Mouse (Mus musculus): ENCODE data around the gene C130060K24Rik.

C130060K24Rik gene

DNA sequence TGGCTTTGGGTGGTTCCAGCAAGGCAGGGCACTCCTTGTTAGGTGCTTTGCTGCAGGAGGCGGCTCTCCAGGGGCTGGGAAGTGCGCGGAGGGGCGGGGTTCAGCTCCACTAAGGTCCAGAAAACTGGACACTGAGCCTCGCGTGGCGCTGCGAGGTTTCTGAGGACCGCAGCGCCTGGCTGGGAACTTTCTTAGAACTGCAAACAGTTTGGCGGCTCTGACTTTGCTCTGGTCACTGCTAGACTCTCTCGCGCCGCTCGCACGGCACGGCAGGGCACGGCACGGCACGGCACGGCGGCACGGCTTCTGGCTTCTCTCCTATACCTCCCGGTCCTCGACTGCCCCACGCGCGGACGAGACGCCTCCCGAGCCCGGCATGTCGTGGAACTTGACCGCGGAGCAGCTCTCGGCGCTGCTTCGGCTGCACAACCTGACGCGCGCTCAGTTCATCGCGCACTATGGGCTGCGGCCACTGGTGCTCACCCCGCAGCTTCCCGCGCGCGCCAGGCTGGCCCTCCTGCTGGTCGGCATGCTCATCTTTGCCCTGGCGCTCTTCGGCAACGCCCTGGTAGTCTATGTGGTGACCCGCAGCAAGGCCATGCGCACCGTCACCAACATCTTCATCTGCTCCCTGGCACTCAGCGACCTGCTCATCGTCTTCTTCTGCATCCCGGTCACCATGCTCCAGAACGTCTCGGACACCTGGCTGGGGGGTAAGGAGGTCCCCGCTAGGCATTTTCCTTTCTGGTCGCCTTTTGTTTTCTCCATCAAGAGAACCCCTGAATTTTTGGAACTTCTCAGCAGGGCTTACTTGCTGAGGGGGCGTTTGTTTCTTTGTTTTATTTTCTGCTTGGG, at the start of gene C130060K24Rik:
TSS of gene C130060K24Rik (plus strand) at position 188 of the 855 bp plus-strand sequence.
- no peak for DNase-seq (ENCODE audit: low spot score in 2 of 2)

DNA sequence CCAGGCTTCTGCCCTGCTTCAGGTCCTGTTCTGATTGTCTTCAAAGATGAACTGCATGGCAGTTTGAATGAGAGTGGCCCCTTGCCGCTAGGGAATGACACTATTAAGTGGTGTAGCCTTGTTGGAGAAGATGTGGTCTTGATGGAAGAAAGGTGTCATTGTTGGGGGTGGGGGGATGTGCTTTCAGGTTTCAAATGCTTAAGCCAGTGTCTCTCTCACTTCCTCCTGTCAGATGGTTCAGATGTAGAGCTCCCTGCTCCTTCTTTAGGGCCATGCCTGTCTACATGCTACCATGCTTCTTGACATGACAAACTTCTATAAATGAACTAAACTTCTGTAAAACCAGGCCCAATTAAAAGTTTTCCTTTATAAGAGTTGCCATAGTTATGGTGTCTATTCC, 46.7 kb upstream of the C130060K24Rik start:
- no peak for DNase-seq (ENCODE audit: low spot score in 2 of 2)

DNA sequence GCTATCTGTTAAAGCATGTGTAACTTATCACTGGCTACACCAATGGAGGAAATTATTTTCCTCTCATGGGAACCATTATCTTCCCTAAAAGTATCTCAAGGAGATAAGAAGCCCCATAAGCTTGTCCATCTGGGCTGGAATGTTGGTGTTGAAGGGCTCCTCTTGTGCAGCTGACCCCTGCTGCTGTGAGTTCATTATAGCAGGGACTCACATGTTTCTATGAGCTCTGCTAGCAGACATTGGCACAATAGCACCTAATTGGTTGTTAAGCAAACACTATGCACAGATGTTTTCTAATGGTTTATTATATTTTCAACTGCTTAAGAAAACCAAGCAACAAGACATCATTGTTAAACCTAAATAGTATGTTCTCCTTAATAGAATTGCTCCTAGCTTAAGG, 41.5 kb upstream of the C130060K24Rik start:
- DNase-seq (ENCODE audit: low spot score in 2 of 2) = no peak

DNA sequence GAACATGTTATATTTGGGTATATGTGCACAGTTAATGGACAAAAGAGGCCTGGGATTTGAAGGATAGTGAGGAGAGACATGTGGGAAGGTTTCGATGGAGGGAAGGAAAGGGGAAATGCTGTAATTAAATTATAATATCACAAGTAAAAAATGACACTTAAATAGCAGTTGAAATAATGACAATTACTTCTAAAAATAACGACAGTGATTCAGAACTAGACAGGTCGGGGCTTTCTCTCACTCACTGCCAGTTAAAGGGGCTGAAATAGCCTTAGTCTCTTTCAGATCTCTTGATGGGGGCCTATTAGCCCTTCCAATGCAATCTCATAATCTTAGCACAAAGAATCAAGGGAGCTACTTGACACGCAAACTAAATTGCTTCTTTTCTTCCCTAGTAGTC, 39.5 kb upstream of the C130060K24Rik start:
- no peak for DNase-seq (ENCODE audit: low spot score in 2 of 2)

- DNase-seq (ENCODE audit: low spot score in 2 of 2) = no peak
These were observed 33.2 kb upstream of the C130060K24Rik start for GRCm38 (mm10) chr6:65347736-65348135.

- no peak for DNase-seq (ENCODE audit: low spot score in 2 of 2)
These were observed 32.6 kb upstream of the C130060K24Rik start for GRCm38 (mm10) chr6:65348255-65348654.

DNA sequence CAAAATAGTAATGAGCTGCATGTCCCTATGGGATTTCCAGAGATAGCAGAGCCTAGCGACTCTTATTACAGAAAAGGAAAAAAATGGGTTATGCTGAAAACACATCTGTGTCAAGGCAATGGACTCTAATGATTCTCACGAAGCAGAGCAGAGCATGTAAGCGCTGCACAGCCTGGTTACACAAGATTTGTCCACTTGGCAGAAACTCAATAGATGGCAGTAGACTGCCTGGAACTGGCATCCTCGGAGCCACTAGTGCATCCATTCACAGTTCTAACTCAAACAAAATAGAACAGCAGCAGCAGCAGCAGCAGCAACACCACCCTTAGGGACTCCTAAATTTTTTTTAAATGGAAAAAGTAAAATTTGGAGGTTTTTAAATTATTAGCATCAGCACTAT, 29.3 kb upstream of the C130060K24Rik start:
- no peak for DNase-seq (ENCODE audit: low spot score in 2 of 2)

DNA sequence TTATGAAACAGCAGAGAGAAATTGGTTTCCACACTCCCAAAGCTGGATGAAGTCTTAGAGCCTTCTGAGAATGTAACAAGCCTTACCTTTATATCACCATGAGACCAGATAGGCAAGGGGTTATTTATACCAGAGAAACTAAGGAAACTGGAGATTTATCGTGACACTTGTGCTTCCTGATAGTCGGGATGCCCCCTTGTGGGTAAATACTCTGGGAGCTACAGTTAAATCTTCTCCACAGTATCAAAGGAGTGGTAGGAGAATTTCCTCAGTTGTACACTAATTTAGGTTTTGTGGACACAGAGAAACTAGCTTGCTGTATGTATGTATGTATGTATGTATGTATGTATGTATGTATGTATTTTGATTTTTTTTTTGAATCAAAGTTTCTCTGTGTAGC, 5.0 kb upstream of the C130060K24Rik start:
- no peak for DNase-seq (ENCODE audit: low spot score in 2 of 2)

GRCm38 (mm10) chr6:65421888-65422287, 41.0 kb downstream of the C130060K24Rik start:
- DNase-seq (ENCODE audit: low spot score in 2 of 2) = no peak

GRCm38 (mm10) chr6:65427065-65427464, 46.2 kb downstream of the C130060K24Rik start:
- DNase-seq (ENCODE audit: low spot score in 2 of 2) = no peak

GRCm38 (mm10) chr6:65433159-65433558, 52.3 kb downstream of the C130060K24Rik start:
- no peak for DNase-seq (ENCODE audit: low spot score in 2 of 2)

DNA sequence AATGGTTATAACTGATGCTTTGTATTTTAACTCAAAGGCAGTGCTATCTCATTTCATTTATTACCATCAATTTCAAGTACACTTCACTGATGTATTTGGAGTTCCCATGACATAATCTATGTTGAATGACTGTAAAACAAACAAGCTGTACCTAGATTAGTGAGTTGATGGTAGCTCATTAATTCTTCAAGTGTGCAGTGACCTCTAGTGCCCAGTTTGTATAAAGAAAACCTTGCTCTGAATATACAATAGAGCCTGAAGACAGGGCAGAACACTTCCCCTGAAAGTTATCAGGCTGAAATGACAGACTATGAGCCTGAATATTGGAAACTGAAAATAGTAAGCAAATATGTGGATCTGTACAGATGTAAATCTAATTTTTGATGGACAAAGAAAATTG, 72.6 kb downstream of the C130060K24Rik start:
- no peak for DNase-seq (ENCODE audit: low spot score in 2 of 2)

- no peak for DNase-seq (ENCODE audit: low spot score in 2 of 2)
These were observed 84.4 kb downstream of the C130060K24Rik start for GRCm38 (mm10) chr6:65465294-65465693.

DNA sequence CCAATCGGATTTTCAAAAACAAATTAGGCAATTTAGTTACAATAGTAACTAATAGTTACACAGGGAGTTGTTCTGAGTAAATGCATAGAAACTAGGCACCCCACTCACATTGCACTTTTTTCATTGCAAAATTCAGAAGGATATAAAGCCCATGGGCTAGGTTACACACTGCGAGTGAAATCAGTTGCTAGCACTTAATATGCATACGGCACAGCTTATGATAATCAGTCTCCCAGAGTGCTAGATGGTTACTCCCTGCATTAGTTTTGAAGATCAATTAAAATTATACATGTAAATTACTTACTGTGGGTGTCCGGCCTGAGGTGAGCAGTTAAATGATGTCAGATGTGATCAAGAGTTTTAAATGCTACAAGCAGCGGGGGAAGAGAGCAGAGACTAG, 89.4 kb downstream of the C130060K24Rik start:
- no peak for DNase-seq (ENCODE audit: low spot score in 2 of 2)

GRCm38 (mm10) chr6:65472455-65472854, 91.5 kb downstream of the C130060K24Rik start:
- no peak for DNase-seq (ENCODE audit: low spot score in 2 of 2)

- no peak for DNase-seq (ENCODE audit: low spot score in 2 of 2)
These were observed 117.9 kb downstream of the C130060K24Rik start for GRCm38 (mm10) chr6:65498786-65499185.
